Mouse (Mus musculus) C2C12 (cell line): ENCODE measurements around the gene Irak4. TPM values are rescaled to one million over a fixed set of nuclear protein-coding genes. Genes with fewer than 3 reads are reported as not detected.

Experiments used
- H3K27me3 ChIP-seq: one replicate; pipeline ENCODE4 v1.6.1; 2011; ENCODE audit not compliant: control insufficient read depth, insufficient read depth, insufficient read length
- H3K36me3 ChIP-seq: one replicate; pipeline ENCODE4 v1.6.1; 2011; ENCODE audit not compliant: control insufficient read depth, insufficient read depth
- H3K4me3 ChIP-seq: one replicate; pipeline ENCODE4 v1.5.1; 2011; ENCODE audit warnings: mild to moderate bottlenecking, control low read depth; ENCODE audit not compliant: poor library complexity, insufficient read depth, severe bottlenecking
- H3K79me2 ChIP-seq: one replicate; pipeline ENCODE4 v1.6.1; 2011; ENCODE audit not compliant: control insufficient read depth, insufficient read depth
- H3K79me3 ChIP-seq: one replicate; pipeline ENCODE4 v1.6.1; 2011; ENCODE audit warnings: low read depth, control low read depth
- H3ac ChIP-seq: one replicate; pipeline ENCODE3; 2011; ENCODE audit warnings: low read depth; ENCODE audit not compliant: control insufficient read depth, insufficient read length
- CEBPB ChIP-seq: IDR thresholded peaks from one replicate; pipeline ENCODE4 v1.6.1; 2011; ENCODE audit warnings: low read depth, mild to moderate bottlenecking, control low read depth, moderate library complexity
- CTCF ChIP-seq: IDR thresholded peaks from one replicate; pipeline ENCODE4 v1.5.1; 2011; ENCODE audit not compliant: control insufficient read depth, insufficient read depth, insufficient read length
- FOSL1 ChIP-seq: IDR thresholded peaks from one replicate; pipeline ENCODE4 v1.8.0; 2011; ENCODE audit warnings: mild to moderate bottlenecking, low read length; ENCODE audit not compliant: poor library complexity, insufficient read depth, severe bottlenecking
- MAX ChIP-seq: IDR thresholded peaks from one replicate; pipeline ENCODE4 v1.6.1; 2011; ENCODE audit warnings: mild to moderate bottlenecking, control low read depth
- MYOD1 ChIP-seq: IDR thresholded peaks from one replicate; pipeline ENCODE4 v1.6.1; 2011; ENCODE audit warnings: low read depth; ENCODE audit not compliant: control insufficient read depth, insufficient read length
- MYOG ChIP-seq: IDR thresholded peaks from one replicate; pipeline ENCODE4 v1.6.1; 2011; ENCODE audit not compliant: control insufficient read depth, insufficient read length; ENCODE audit errors: extremely low read depth
- USF1 ChIP-seq: IDR thresholded peaks from one replicate; pipeline ENCODE4 v1.6.1; 2011; ENCODE audit warnings: low read depth, mild to moderate bottlenecking, control low read depth, moderate library complexity
- polyA plus RNA-seq: library from polyadenylated mRNA; unstranded; fragments of >200 nt; fragmentation: generic; extraction: Trizol; gene quantifications from one replicate; pipeline ENCODE4 v1.2.1, GENCODE M21; 2012; ENCODE audit warnings: missing spikeins

The Irak4 gene
- polyA plus RNA-seq, 1 experiment, result 5.1 TPM

- Histone ChIP-seq H3ac (no peak overlapping the region), H3K36me3 (no peaks in the 10 kb centered on the region), H3K4me3 (no peak overlapping the region), H3K79me3 (no peaks in the 10 kb centered on the region), H3K79me2 (no peaks in the 10 kb centered on the region), H3K27me3 (no peaks in the 10 kb centered on the region)
- TF ChIP-seq CTCF (no peak), MYOD1 (no peak), USF1 (no peak), MYOG (no peak), CEBPB (no peak), MAX (no peak), FOSL1 (no peak)
Measured at GRCm38 (mm10) chr15:94568496-94569182, 25.2 kb downstream of the Irak4 start.

- H3K36me3 ChIP-seq, result no peaks in the 10 kb centered on the region
- TF ChIP-seq USF1 (no peak), FOSL1 (no peak), MAX (no peak), MYOG (no peak), MYOD1 (no peak), CTCF (no peak), CEBPB (no peak)
- H3K27me3 ChIP-seq, result no peaks in the 10 kb centered on the region
- H3K79me2 ChIP-seq, result no peaks in the 10 kb centered on the region
- no peaks in the 10 kb centered on the region for H3K79me3 ChIP-seq
- H3K4me3 ChIP-seq, result no peak overlapping the region
- no peak overlapping the region for H3ac ChIP-seq
Measured at GRCm38 (mm10) chr15:94571501-94571900, 28.1 kb downstream of the Irak4 start.

GRCm38 (mm10) chr15:94572746-94573145, 29.3 kb downstream of the Irak4 start:
- Histone ChIP-seq H3K36me3 (peaks cover 2% of the 10 kb centered on the region), H3K79me3 (no peaks in the 10 kb centered on the region), H3K79me2 (no peaks in the 10 kb centered on the region), H3K4me3 (no peak overlapping the region), H3ac (no peak overlapping the region), H3K27me3 (no peaks in the 10 kb centered on the region)
- TF ChIP-seq FOSL1, result no peak
- no peak for TF ChIP-seq CEBPB
- TF ChIP-seq MYOD1, result no peak
- no peak for TF ChIP-seq USF1
- no peak for TF ChIP-seq MYOG
- TF ChIP-seq MAX, result no peak
- no peak for TF ChIP-seq CTCF

- Histone ChIP-seq H3ac (no peak overlapping the region), H3K79me3 (no peaks in the 10 kb centered on the region), H3K4me3 (no peak overlapping the region), H3K27me3 (no peaks in the 10 kb centered on the region), H3K36me3 (peaks cover 21% of the 10 kb centered on the region), H3K79me2 (no peaks in the 10 kb centered on the region)
- TF ChIP-seq CTCF (no peak), MYOD1 (peak; percentile 87)
Measured at GRCm38 (mm10) chr15:94574566-94575268, 31.3 kb downstream of the Irak4 start.

GRCm38 (mm10) chr15:94582000-94582593, 38.7 kb downstream of the Irak4 start:
- Histone ChIP-seq H3K27me3 (no peaks in the 10 kb centered on the region), H3K79me3 (peaks cover 10% of the 10 kb centered on the region), H3K79me2 (peaks cover 16% of the 10 kb centered on the region), H3K36me3 (peaks cover 95% of the 10 kb centered on the region), H3K4me3 (no peak overlapping the region), H3ac (no peak overlapping the region)
- TF ChIP-seq MAX (no peak), CEBPB (no peak), MYOD1 (no peak)

GRCm38 (mm10) chr15:94583153-94583552, 39.7 kb downstream of the Irak4 start:
- Histone ChIP-seq H3K4me3 (no peak overlapping the region), H3K79me3 (peaks cover 19% of the 10 kb centered on the region), H3K27me3 (no peaks in the 10 kb centered on the region), H3ac (no peak overlapping the region), H3K79me2 (peaks cover 27% of the 10 kb centered on the region), H3K36me3 (peaks cover 98% of the 10 kb centered on the region)
- TF ChIP-seq CEBPB, result no peak
